Mouse (Mus musculus) erythroblast, embryonic 14.5 days (primary cell): ENCODE data around the gene Mrpl20.

ENCODE experiments used
- GATA1 ChIP-seq: IDR thresholded peaks from 2 replicates; pipeline ENCODE4 v1.6.1; 2012; ENCODE audit warnings: low read length, inconsistent platforms, mixed read lengths
- TAL1 ChIP-seq: IDR thresholded peaks from 3 replicates; pipeline ENCODE4 v1.6.1; 2012; ENCODE audit warnings: low read length, inconsistent platforms, mixed read lengths

DNA sequence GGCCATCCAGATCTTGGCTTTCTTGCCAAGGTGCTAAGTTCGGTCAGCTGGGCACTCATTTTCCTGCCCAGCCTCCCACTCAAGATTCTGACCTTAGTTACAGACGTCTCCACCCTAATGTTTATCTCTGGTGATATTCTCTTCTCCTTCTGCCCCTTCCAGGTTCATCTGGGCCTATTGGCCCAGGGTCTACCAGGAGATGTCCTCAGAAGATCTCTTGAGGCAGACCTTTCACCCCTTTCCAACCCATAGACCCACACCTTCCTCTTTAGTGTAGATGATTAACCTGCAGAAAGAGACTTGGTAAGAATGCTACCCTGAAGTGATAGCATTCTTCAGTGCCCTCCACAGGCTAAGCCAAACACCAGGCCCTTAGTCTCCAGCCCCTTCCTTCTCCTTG is 31.0 kb upstream of the Mrpl20 start:
- TF ChIP-seq TAL1 (no peak), GATA1 (no peak)
